Mouse (Mus musculus) neural tube, embryonic 15.5 days (tissue): ENCODE results near the gene Nlrc4. TPM values are rescaled to one million over a fixed set of nuclear protein-coding genes. Genes with fewer than 3 reads are reported as not detected.

ENCODE experiments used
- ATAC-seq: fragments of 200-750 bp; cut with Nextera tagmentation; 2 replicates; pipeline ENCODE4 v1.8.0; 2017; ENCODE audit warnings: mild to moderate bottlenecking, moderate TSS enrichment, moderate library complexity; ENCODE audit not compliant: low FRiP score
- H3K27ac ChIP-seq: fragments of 300-500 bp; sonication (generic); replicated peaks from 2 replicates; pipeline ENCODE4 v1.5.1; 2015; ENCODE audit warnings: mild to moderate bottlenecking, inconsistent platforms
- H3K27me3 ChIP-seq: fragments of 300-500 bp; sonication (generic); replicated peaks from 2 replicates; pipeline ENCODE4 v1.6.1; 2015; ENCODE audit warnings: inconsistent platforms
- H3K36me3 ChIP-seq: fragments of 300-500 bp; sonication (generic); 2 replicates; pipeline ENCODE4 v1.6.1; 2015; ENCODE audit warnings: inconsistent platforms
- H3K4me1 ChIP-seq: fragments of 300-500 bp; sonication (generic); 2 replicates; pipeline ENCODE4 v1.6.1; 2015; ENCODE audit warnings: inconsistent platforms
- H3K4me2 ChIP-seq: fragments of 300-500 bp; sonication (generic); 2 replicates; pipeline ENCODE4 v1.6.1; 2015; ENCODE audit warnings: inconsistent platforms, mild to moderate bottlenecking, moderate library complexity
- H3K4me3 ChIP-seq: fragments of 300-500 bp; sonication (generic); replicated peaks from 2 replicates; pipeline ENCODE4 v1.5.1; 2015; ENCODE audit warnings: mild to moderate bottlenecking, inconsistent platforms
- H3K9ac ChIP-seq: fragments of 300-500 bp; sonication (generic); replicated peaks from 2 replicates; pipeline ENCODE4 v1.6.1; 2015; ENCODE audit warnings: mild to moderate bottlenecking, inconsistent platforms
- H3K9me3 ChIP-seq: fragments of 300-500 bp; sonication (generic); replicated peaks from 2 replicates; pipeline ENCODE4 v1.6.1; 2016; ENCODE audit warnings: inconsistent platforms
- WGBS: fragments of 180-500 bp; shearing (Covaris S2); methylation state at CpG from one replicate; pipeline ENCODE4 v1.1.7; 2015; ENCODE audit warnings: mixed read lengths; 5-methylcytosine and 5-hydroxymethylcytosine counted together
- polyA plus RNA-seq: library from polyadenylated mRNA; unstranded; fragments of >200 nt; fragmentation: Nextera tagmentation; extraction: Ambion mirVana; gene quantifications from 2 replicates; pipeline ENCODE4 v1.2.1, GENCODE M21; 2015

The Nlrc4 gene
- polyA plus RNA-seq, 1 experiment from 2014 or later: 0.37 TPM

- ATAC-seq: peak; percentile 94
- no peaks in the 10 kb centered on the region for H3K4me1 ChIP-seq
- no peak overlapping the region for H3K4me3 ChIP-seq
- WGBS: 66% methylated on average over 12 of the region's 12 CpGs
- H3K9me3 ChIP-seq: no peaks in the 10 kb centered on the region
- no peak overlapping the region for H3K9ac ChIP-seq
- H3K27ac ChIP-seq: 0 out of 2 replicates have a peak overlapping the region, but pooled peaks have one; percentile 28
- no peaks in the 10 kb centered on the region for H3K27me3 ChIP-seq
- H3K4me2 ChIP-seq: no peak overlapping the region
- H3K36me3 ChIP-seq: peaks cover 45% of the 10 kb centered on the region
These were observed 34.4 kb downstream of the Nlrc4 start for GRCm38 (mm10) chr17:74424401-74425005.

- Histone ChIP-seq H3K4me3 (no peak overlapping the region), H3K36me3 (peaks cover 45% of the 10 kb centered on the region), H3K4me1 (no peaks in the 10 kb centered on the region), H3K4me2 (no peak overlapping the region), H3K27me3 (no peaks in the 10 kb centered on the region), H3K9me3 (no peaks in the 10 kb centered on the region), H3K9ac (no peak overlapping the region), H3K27ac (no peak overlapping the region)
- WGBS: 88% methylated on average over 2 of the region's 2 CpGs
- no peak for ATAC-seq
These were observed 38.3 kb downstream of the Nlrc4 start for GRCm38 (mm10) chr17:74420656-74421055.

GRCm38 (mm10) chr17:74418171-74418570, 40.8 kb downstream of the Nlrc4 start:
- Histone ChIP-seq H3K27me3 (no peaks in the 10 kb centered on the region), H3K9ac (no peak overlapping the region), H3K4me1 (no peaks in the 10 kb centered on the region), H3K36me3 (peaks cover 53% of the 10 kb centered on the region), H3K4me2 (no peak overlapping the region), H3K27ac (no peak overlapping the region), H3K9me3 (no peaks in the 10 kb centered on the region), H3K4me3 (no peak overlapping the region)
- 65% methylated on average over 4 of the region's 4 CpGs for WGBS
- ATAC-seq: no peak

- no peak overlapping the region for H3K27ac ChIP-seq
- H3K4me3 ChIP-seq: no peak overlapping the region
- H3K36me3 ChIP-seq: peaks cover 62% of the 10 kb centered on the region
- 92% methylated on average over 8 of the region's 8 CpGs for WGBS
- no peak overlapping the region for H3K4me2 ChIP-seq
- H3K27me3 ChIP-seq: no peaks in the 10 kb centered on the region
- H3K9ac ChIP-seq: no peak overlapping the region
- H3K9me3 ChIP-seq: no peaks in the 10 kb centered on the region
- ATAC-seq: no peak
- H3K4me1 ChIP-seq: no peaks in the 10 kb centered on the region
These were observed 42.0 kb downstream of the Nlrc4 start for GRCm38 (mm10) chr17:74416841-74417360.

- WGBS: 97% methylated on average over 1 of the region's 1 CpGs
- Histone ChIP-seq H3K4me2 (no peak overlapping the region), H3K36me3 (peaks cover 63% of the 10 kb centered on the region), H3K9me3 (no peaks in the 10 kb centered on the region), H3K4me3 (no peak overlapping the region), H3K27me3 (no peaks in the 10 kb centered on the region), H3K9ac (no peak overlapping the region), H3K4me1 (no peaks in the 10 kb centered on the region), H3K27ac (no peak overlapping the region)
- no peak for ATAC-seq
These were observed 44.3 kb downstream of the Nlrc4 start for GRCm38 (mm10) chr17:74414671-74415070.

- H3K4me3 ChIP-seq: no peak overlapping the region
- no peak overlapping the region for H3K9ac ChIP-seq
- H3K4me1 ChIP-seq: no peaks in the 10 kb centered on the region
- no peaks in the 10 kb centered on the region for H3K9me3 ChIP-seq
- no peak overlapping the region for H3K27ac ChIP-seq
- peaks cover 67% of the 10 kb centered on the region for H3K36me3 ChIP-seq
- ATAC-seq: no peak
- WGBS: 91% methylated on average over 8 of the region's 8 CpGs
- H3K4me2 ChIP-seq: no peak overlapping the region
- H3K27me3 ChIP-seq: no peaks in the 10 kb centered on the region
These were observed 45.6 kb downstream of the Nlrc4 start for GRCm38 (mm10) chr17:74413324-74413723.

- Histone ChIP-seq H3K4me3 (no peak overlapping the region), H3K4me2 (no peak overlapping the region), H3K27me3 (no peaks in the 10 kb centered on the region), H3K36me3 (peaks cover 65% of the 10 kb centered on the region), H3K4me1 (no peaks in the 10 kb centered on the region), H3K27ac (no peak overlapping the region), H3K9ac (no peak overlapping the region), H3K9me3 (no peaks in the 10 kb centered on the region)
- WGBS: 71% methylated on average over 4 of the region's 4 CpGs
- ATAC-seq: no peak
These were observed 49.2 kb downstream of the Nlrc4 start for GRCm38 (mm10) chr17:74409722-74410121.

GRCm38 (mm10) chr17:74406487-74406886, 52.5 kb downstream of the Nlrc4 start:
- H3K4me1 ChIP-seq: no peaks in the 10 kb centered on the region
- no peaks in the 10 kb centered on the region for H3K27me3 ChIP-seq
- H3K27ac ChIP-seq: no peak overlapping the region
- ATAC-seq: no peak
- no peak overlapping the region for H3K4me2 ChIP-seq
- H3K9ac ChIP-seq: no peak overlapping the region
- no peak overlapping the region for H3K4me3 ChIP-seq
- no peaks in the 10 kb centered on the region for H3K9me3 ChIP-seq
- 90% methylated on average over 8 of the region's 8 CpGs for WGBS
- H3K36me3 ChIP-seq: peaks cover 68% of the 10 kb centered on the region

GRCm38 (mm10) chr17:74402486-74403222, 56.3 kb downstream of the Nlrc4 start:
- 96% methylated on average over 12 of the region's 12 CpGs for WGBS
- Histone ChIP-seq H3K4me1 (no peaks in the 10 kb centered on the region), H3K36me3 (peaks cover 46% of the 10 kb centered on the region), H3K4me2 (no peak overlapping the region), H3K4me3 (no peak overlapping the region), H3K9ac (no peak overlapping the region), H3K27me3 (no peaks in the 10 kb centered on the region), H3K9me3 (no peaks in the 10 kb centered on the region), H3K27ac (no peak overlapping the region)
- ATAC-seq: no peak

- Histone ChIP-seq H3K27me3 (no peaks in the 10 kb centered on the region), H3K4me2 (no peak overlapping the region), H3K27ac (no peak overlapping the region), H3K4me3 (no peak overlapping the region), H3K4me1 (peaks cover 14% of the 10 kb centered on the region), H3K36me3 (peaks cover 4% of the 10 kb centered on the region), H3K9me3 (no peaks in the 10 kb centered on the region), H3K9ac (no peak overlapping the region)
- no peak for ATAC-seq
- WGBS: 82% methylated on average over 2 of the region's 2 CpGs
These were observed 61.8 kb downstream of the Nlrc4 start for GRCm38 (mm10) chr17:74397173-74397572.

- Histone ChIP-seq H3K4me2 (peak overlapping the region; percentile 73), H3K9ac (no peak overlapping the region), H3K4me3 (peak overlapping the region; percentile 91; the same call in 1 of the 2 replicates), H3K9me3 (no peaks in the 10 kb centered on the region), H3K4me1 (peaks cover 14% of the 10 kb centered on the region), H3K27ac (no peak overlapping the region), H3K36me3 (no peaks in the 10 kb centered on the region), H3K27me3 (no peaks in the 10 kb centered on the region)
- ATAC-seq: no peak
- WGBS: 85% methylated on average over 4 of the region's 4 CpGs
These were observed 62.2 kb downstream of the Nlrc4 start for GRCm38 (mm10) chr17:74396766-74397165.
